Mouse (Mus musculus): ENCODE data around the gene Gm17662. TPM values are rescaled to one million over a fixed set of nuclear protein-coding genes. Genes with fewer than 3 reads are reported as not detected.

The Gm17662 gene
- not detected for total RNA-seq (2021)
- long read RNA-seq, experiment 1 = 0 reads
- long read RNA-seq, experiment 2 = 0 reads

- no peak for DNase-seq
Measured at GRCm38 (mm10) chr4:104857029-104857428, at the start of gene Gm17662. Gm17662 (plus strand) TSS chr4:104857329.

GRCm38 (mm10) chr4:104810710-104811286 is 46.3 kb upstream of the Gm17662 start:
- no peak for DNase-seq

- no peak for DNase-seq
Measured at GRCm38 (mm10) chr4:104813617-104814016, 43.5 kb upstream of the Gm17662 start.

GRCm38 (mm10) chr4:104816519-104817232 is 40.5 kb upstream of the Gm17662 start:
- no peak for DNase-seq

- no peak for DNase-seq
Measured at GRCm38 (mm10) chr4:104817509-104817908, 39.6 kb upstream of the Gm17662 start.

- no peak for DNase-seq
Measured at GRCm38 (mm10) chr4:104818986-104819385, 38.1 kb upstream of the Gm17662 start.

GRCm38 (mm10) chr4:104819891-104820290 is 37.2 kb upstream of the Gm17662 start:
- DNase-seq = no peak

- DNase-seq = no peak
Measured at GRCm38 (mm10) chr4:104823597-104824101, 33.5 kb upstream of the Gm17662 start.

- no peak for DNase-seq
Measured at GRCm38 (mm10) chr4:104824381-104825077, 32.6 kb upstream of the Gm17662 start.

- DNase-seq = no peak
Measured at GRCm38 (mm10) chr4:104828939-104829338, 28.2 kb upstream of the Gm17662 start.

- DNase-seq = no peak
Measured at GRCm38 (mm10) chr4:104835096-104835495, 22.0 kb upstream of the Gm17662 start.

GRCm38 (mm10) chr4:104838342-104838741 is 18.8 kb upstream of the Gm17662 start:
- no peak for DNase-seq

GRCm38 (mm10) chr4:104842204-104842603 is 14.9 kb upstream of the Gm17662 start:
- DNase-seq = no peak

GRCm38 (mm10) chr4:104843546-104843945 is 13.6 kb upstream of the Gm17662 start:
- no peak for DNase-seq

GRCm38 (mm10) chr4:104855216-104855615 is 1.9 kb upstream of the Gm17662 start:
- DNase-seq = no peak

GRCm38 (mm10) chr4:104857823-104858222 is 694 bp downstream of the Gm17662 start:
- no peak for DNase-seq

- DNase-seq = no peak
Measured at GRCm38 (mm10) chr4:104861241-104861640, 4.1 kb downstream of the Gm17662 start.

- no peak for DNase-seq
Measured at GRCm38 (mm10) chr4:104864397-104864796, 7.3 kb downstream of the Gm17662 start.

GRCm38 (mm10) chr4:104869581-104869980 is 12.5 kb downstream of the Gm17662 start:
- DNase-seq = no peak

GRCm38 (mm10) chr4:104870196-104870595 is 13.1 kb downstream of the Gm17662 start:
- DNase-seq = no peak

GRCm38 (mm10) chr4:104875832-104876231 is 18.7 kb downstream of the Gm17662 start:
- no peak for DNase-seq

GRCm38 (mm10) chr4:104876323-104876722 is 19.2 kb downstream of the Gm17662 start, which contains the start of gene C8a:
C8a (minus strand) TSS chr4:104876398.
- DNase-seq = no peak

- no peak for DNase-seq
Measured at GRCm38 (mm10) chr4:104887486-104887885, 30.4 kb downstream of the Gm17662 start.

Measured in gastrocnemius, postnatal 25 days (tissue).